Mouse (Mus musculus): ENCODE measurements around the gene Unc5b. TPM values are rescaled to one million over a fixed set of nuclear protein-coding genes. Genes with fewer than 3 reads are reported as not detected.

The Unc5b gene
- polyA plus RNA-seq, 1 experiment = not detected

GRCm38 (mm10) chr10:60816872-60817648 is 14.3 kb downstream of the Unc5b start:
- Histone ChIP-seq H3K27me3 (ENCODE audit: control insufficient read depth) (peaks cover 23% of the 10 kb centered on the region), H3K9me3 (ENCODE audit: control insufficient read depth, low read length) (no peaks in the 10 kb centered on the region), H3K4me3 (replicated peaks) (no peak overlapping the region), H3K36me3 (ENCODE audit: control insufficient read depth) (no peaks in the 10 kb centered on the region), H3K4me1 (ENCODE audit: control insufficient read depth) (no peaks in the 10 kb centered on the region)
- TF ChIP-seq GATA1 (IDR thresholded peaks at IDR 0.05; ENCODE audit: low read length) = no peak
- TF ChIP-seq TAL1 (IDR thresholded peaks at IDR 0.05; ENCODE audit: low read length) = no peak

- Histone ChIP-seq H3K9me3 (ENCODE audit: control insufficient read depth, low read length) (no peaks in the 10 kb centered on the region), H3K4me3 (replicated peaks) (no peak overlapping the region), H3K4me1 (ENCODE audit: control insufficient read depth) (no peaks in the 10 kb centered on the region), H3K36me3 (ENCODE audit: control insufficient read depth) (no peaks in the 10 kb centered on the region), H3K27me3 (ENCODE audit: control insufficient read depth) (peaks cover 33% of the 10 kb centered on the region)
- no peak for TF ChIP-seq TAL1 (IDR thresholded peaks at IDR 0.05; ENCODE audit: low read length)
These were observed 15.5 kb downstream of the Unc5b start for GRCm38 (mm10) chr10:60815855-60816254.

DNA sequence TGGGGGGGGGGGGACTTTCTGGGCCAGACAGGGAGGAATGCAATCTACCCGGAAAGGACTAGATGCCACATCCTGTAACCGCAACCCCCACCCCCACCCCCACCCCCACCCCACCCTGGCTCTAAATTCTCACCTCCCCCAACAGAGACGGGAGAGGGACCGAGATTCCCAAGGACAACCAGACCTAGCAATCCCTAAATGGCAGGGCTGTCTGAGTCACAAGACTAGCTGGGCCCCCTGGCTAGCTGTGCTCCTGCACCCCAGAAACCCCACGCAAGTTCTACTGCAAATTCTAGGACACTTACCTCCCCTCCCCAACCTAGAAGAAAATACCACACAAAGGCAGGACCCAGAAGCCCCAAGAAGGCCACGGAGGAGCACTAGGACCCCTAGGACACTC is 16.3 kb downstream of the Unc5b start:
- no peaks in the 10 kb centered on the region for H3K9me3 ChIP-seq (ENCODE audit: control insufficient read depth, low read length)
- H3K36me3 ChIP-seq (ENCODE audit: control insufficient read depth) = no peaks in the 10 kb centered on the region
- peaks cover 33% of the 10 kb centered on the region for H3K27me3 ChIP-seq (ENCODE audit: control insufficient read depth)
- no peaks in the 10 kb centered on the region for H3K4me1 ChIP-seq (ENCODE audit: control insufficient read depth)
- TF ChIP-seq TAL1 (IDR thresholded peaks at IDR 0.05; ENCODE audit: low read length) (no peak), GATA1 (IDR thresholded peaks at IDR 0.05; ENCODE audit: low read length) (no peak)
- no peak overlapping the region for H3K4me3 ChIP-seq (replicated peaks)

- peaks cover 33% of the 10 kb centered on the region for H3K27me3 ChIP-seq (ENCODE audit: control insufficient read depth)
- no peak overlapping the region for H3K4me3 ChIP-seq (replicated peaks)
- no peaks in the 10 kb centered on the region for H3K36me3 ChIP-seq (ENCODE audit: control insufficient read depth)
- TF ChIP-seq TAL1 (IDR thresholded peaks at IDR 0.05; ENCODE audit: low read length) (no peak), GATA1 (IDR thresholded peaks at IDR 0.05; ENCODE audit: low read length) (no peak)
- no peaks in the 10 kb centered on the region for H3K4me1 ChIP-seq (ENCODE audit: control insufficient read depth)
- no peaks in the 10 kb centered on the region for H3K9me3 ChIP-seq (ENCODE audit: control insufficient read depth, low read length)
These were observed 16.8 kb downstream of the Unc5b start for GRCm38 (mm10) chr10:60814444-60815057.

DNA sequence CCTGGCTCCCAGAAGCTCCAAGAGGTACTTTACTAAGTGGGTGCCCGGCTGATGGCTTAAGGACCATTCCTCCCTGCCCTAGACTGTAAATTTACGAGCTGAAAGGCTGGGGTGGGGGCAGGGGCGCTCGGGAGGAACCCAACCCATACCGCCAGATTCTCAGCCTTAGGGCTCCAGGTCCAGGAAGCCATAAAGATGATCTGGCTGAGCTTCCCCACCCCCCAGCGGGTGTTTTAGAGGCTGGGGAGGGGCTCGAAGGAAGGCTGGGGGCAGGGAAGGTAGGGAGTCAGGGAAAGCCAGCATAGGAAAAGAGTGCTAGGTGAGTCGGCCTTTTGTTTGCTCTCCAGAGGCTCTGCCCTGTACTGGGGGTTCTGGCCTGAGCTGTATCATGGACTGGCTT is 17.8 kb downstream of the Unc5b start:
- Histone ChIP-seq H3K4me1 (ENCODE audit: control insufficient read depth) (no peaks in the 10 kb centered on the region), H3K4me3 (replicated peaks) (no peak overlapping the region)

GRCm38 (mm10) chr10:60811792-60812525 is 19.4 kb downstream of the Unc5b start:
- H3K9me3 ChIP-seq (ENCODE audit: control insufficient read depth, low read length) = no peaks in the 10 kb centered on the region
- H3K36me3 ChIP-seq (ENCODE audit: control insufficient read depth) = no peaks in the 10 kb centered on the region
- no peaks in the 10 kb centered on the region for H3K4me1 ChIP-seq (ENCODE audit: control insufficient read depth)
- H3K4me3 ChIP-seq (replicated peaks) = no peak overlapping the region
- TF ChIP-seq GATA1 (IDR thresholded peaks at IDR 0.05; ENCODE audit: low read length) (no peak), TAL1 (IDR thresholded peaks at IDR 0.05; ENCODE audit: low read length) (no peak)
- peaks cover 33% of the 10 kb centered on the region for H3K27me3 ChIP-seq (ENCODE audit: control insufficient read depth)

More for the DNA sequence above, 17.8 kb downstream of the Unc5b start:
- TF ChIP-seq GATA1 (IDR thresholded peaks at IDR 0.05; ENCODE audit: low read length) (no peak), TAL1 (IDR thresholded peaks at IDR 0.05; ENCODE audit: low read length) (no peak)
- peaks cover 33% of the 10 kb centered on the region for H3K27me3 ChIP-seq (ENCODE audit: control insufficient read depth)
- H3K9me3 ChIP-seq (ENCODE audit: control insufficient read depth, low read length) = no peaks in the 10 kb centered on the region
- no peaks in the 10 kb centered on the region for H3K36me3 ChIP-seq (ENCODE audit: control insufficient read depth)

DNA sequence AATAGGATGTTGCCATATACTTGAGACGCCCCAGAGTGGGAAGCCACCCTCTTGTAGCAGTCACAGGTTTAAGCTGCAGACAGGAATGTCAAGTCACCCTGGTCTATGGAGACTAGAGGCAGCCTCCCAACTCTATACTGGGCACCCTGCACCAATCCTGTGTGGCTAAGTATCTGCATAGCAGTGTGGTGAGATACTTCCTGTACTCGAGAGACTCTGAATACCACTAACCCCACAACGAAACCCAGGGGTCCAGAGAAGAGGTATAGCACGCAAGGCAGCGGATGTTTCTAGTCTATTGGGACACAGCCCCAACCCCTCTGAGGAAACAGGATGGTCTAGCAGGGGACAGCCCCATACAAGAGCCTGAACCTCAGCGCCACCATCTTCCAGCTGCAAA is 22.9 kb downstream of the Unc5b start:
- Histone ChIP-seq H3K27me3 (ENCODE audit: control insufficient read depth) (peaks cover 24% of the 10 kb centered on the region), H3K4me1 (ENCODE audit: control insufficient read depth) (no peaks in the 10 kb centered on the region), H3K4me3 (replicated peaks) (no peak overlapping the region), H3K9me3 (ENCODE audit: control insufficient read depth, low read length) (no peaks in the 10 kb centered on the region), H3K36me3 (ENCODE audit: control insufficient read depth) (no peaks in the 10 kb centered on the region)
- no peak for TF ChIP-seq GATA1 (IDR thresholded peaks at IDR 0.05; ENCODE audit: low read length)
- no peak for TF ChIP-seq TAL1 (IDR thresholded peaks at IDR 0.05; ENCODE audit: low read length)

GRCm38 (mm10) chr10:60807531-60808185 is 23.7 kb downstream of the Unc5b start:
- no peaks in the 10 kb centered on the region for H3K4me1 ChIP-seq (ENCODE audit: control insufficient read depth)
- no peaks in the 10 kb centered on the region for H3K9me3 ChIP-seq (ENCODE audit: control insufficient read depth, low read length)
- no peaks in the 10 kb centered on the region for H3K36me3 ChIP-seq (ENCODE audit: control insufficient read depth)
- TF ChIP-seq GATA1 (IDR thresholded peaks at IDR 0.05; ENCODE audit: low read length) = no peak
- peaks cover 16% of the 10 kb centered on the region for H3K27me3 ChIP-seq (ENCODE audit: control insufficient read depth)
- H3K4me3 ChIP-seq (replicated peaks) = no peak overlapping the region

DNA sequence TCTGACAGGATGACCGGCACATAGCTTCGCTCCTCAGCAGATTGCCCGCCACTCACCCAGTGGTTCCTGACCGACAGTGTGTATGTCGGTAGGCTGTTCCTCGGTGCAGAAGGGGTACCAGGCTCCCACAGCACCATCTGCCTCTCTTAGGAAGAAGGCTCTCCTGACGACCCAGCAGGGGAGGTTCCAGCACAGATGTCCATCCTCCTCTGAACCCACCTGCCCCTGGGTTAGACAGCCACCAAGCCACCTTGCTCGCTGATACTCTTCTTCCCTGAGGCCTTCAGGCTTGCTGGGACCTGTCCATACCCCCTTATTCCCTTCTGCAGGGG is 25.2 kb downstream of the Unc5b start:
- no peak for TF ChIP-seq TAL1 (IDR thresholded peaks at IDR 0.05; ENCODE audit: low read length)
- TF ChIP-seq GATA1 (IDR thresholded peaks at IDR 0.05; ENCODE audit: low read length) = no peak
- H3K4me1 ChIP-seq (ENCODE audit: control insufficient read depth) = no peaks in the 10 kb centered on the region
- no peaks in the 10 kb centered on the region for H3K36me3 ChIP-seq (ENCODE audit: control insufficient read depth)
- peaks cover 10% of the 10 kb centered on the region for H3K27me3 ChIP-seq (ENCODE audit: control insufficient read depth)
- no peaks in the 10 kb centered on the region for H3K9me3 ChIP-seq (ENCODE audit: control insufficient read depth, low read length)
- no peak overlapping the region for H3K4me3 ChIP-seq (replicated peaks)

All from erythroblast, embryonic 14.5 days (primary cell).